Mouse (Mus musculus) limb, embryonic 14.5 days (tissue): Measurements from ENCODE around the gene Paqr7. TPM values are rescaled to one million over a fixed set of nuclear protein-coding genes. Genes with fewer than 3 reads are reported as not detected.
A peak's percentile ranks its signal among the peaks of the same experiment; 100 is the strongest.
"Not testable (repeated sequence)": the region's sequence is repeated elsewhere in the genome, so short reads cannot be mapped to it uniquely, and the experiment has no call there.

ENCODE experiments used
- ATAC-seq: fragments of 200-750 bp; cut with Nextera tagmentation; 2 replicates; pipeline ENCODE4 v1.8.0; 2017; ENCODE audit warnings: low read depth, moderate number of reproducible peaks, moderate TSS enrichment; ENCODE audit not compliant: low FRiP score
- DNase-seq: peaks from one replicate; pipeline ENCODE4 v3.0.0-alpha.2; 2015; ENCODE audit warnings: low spot score
- H3K27ac ChIP-seq: fragments of 300-500 bp; sonication (generic); replicated peaks from 2 replicates; pipeline ENCODE4 v1.5.1; 2014; ENCODE audit warnings: low read depth, mild to moderate bottlenecking, low read length, moderate library complexity, mixed read lengths
- H3K27me3 ChIP-seq: fragments of 300-500 bp; sonication (generic); 2 replicates; pipeline ENCODE4 v1.6.1; 2014; ENCODE audit warnings: low read length, mixed read lengths; ENCODE audit not compliant: control insufficient read depth, insufficient read depth
- H3K36me3 ChIP-seq: fragments of 300-500 bp; sonication (generic); 2 replicates; pipeline ENCODE4 v1.6.1; 2014; ENCODE audit warnings: mild to moderate bottlenecking, low read length, moderate library complexity, mixed read lengths; ENCODE audit not compliant: control insufficient read depth, insufficient read depth
- H3K4me1 ChIP-seq: fragments of 300-500 bp; sonication (generic); 2 replicates; pipeline ENCODE4 v1.6.1; 2014; ENCODE audit warnings: antibody characterized with exemption, low read length, mixed read lengths; ENCODE audit not compliant: control insufficient read depth, insufficient read depth
- H3K4me2 ChIP-seq: fragments of 300-500 bp; sonication (generic); replicated peaks from 2 replicates; pipeline ENCODE4 v1.6.1; 2014; ENCODE audit warnings: low read depth, mild to moderate bottlenecking, low read length, moderate library complexity; ENCODE audit not compliant: severe bottlenecking
- H3K4me3 ChIP-seq: fragments of 300-500 bp; sonication (generic); replicated peaks from 2 replicates; pipeline ENCODE4 v1.5.1; 2014; ENCODE audit warnings: low read length
- H3K9ac ChIP-seq: fragments of 300-500 bp; sonication (generic); 2 replicates; pipeline ENCODE4 v1.6.1; 2014; ENCODE audit warnings: mild to moderate bottlenecking, low read depth, low read length, moderate library complexity; ENCODE audit not compliant: severe bottlenecking
- H3K9me3 ChIP-seq: fragments of 300-500 bp; sonication (generic); 2 replicates; pipeline ENCODE4 v1.6.1; 2016; ENCODE audit warnings: low read length; ENCODE audit not compliant: control insufficient read depth
- POLR2A ChIP-seq: fragments of 200-500 bp; IDR thresholded peaks from 2 replicates; pipeline ENCODE4 v1.8.0; 2012; ENCODE audit warnings: inconsistent platforms, mild to moderate bottlenecking, moderate library complexity, borderline replicate concordance; ENCODE audit not compliant: insufficient read depth, insufficient read length; ENCODE audit errors: extremely low read depth
- WGBS: fragments of 180-500 bp; shearing (Covaris S2); extraction: QIAGEN DNeasy Blood & Tissue Kit; methylation state at CpG from one replicate; pipeline ENCODE4 v1.1.7; 2014; 5-methylcytosine and 5-hydroxymethylcytosine counted together
- polyA plus RNA-seq, 2 experiments: library from polyadenylated mRNA; depleted of rRNA in 1 of 2; stranded (reverse) in 1 of 2; unstranded in 1 of 2; fragments of >200 nt; fragmentation: Nextera tagmentation in 1 of 2; extraction: Ambion mirVana in 1 of 2; gene quantifications; 2 replicates each; pipeline versions ENCODE4 v1.2.1 to v1.2.3; 2012 to 2014

Gene Paqr7
- polyA plus RNA-seq, 2 experiments: 2.9 to 5.9 TPM

DNA sequence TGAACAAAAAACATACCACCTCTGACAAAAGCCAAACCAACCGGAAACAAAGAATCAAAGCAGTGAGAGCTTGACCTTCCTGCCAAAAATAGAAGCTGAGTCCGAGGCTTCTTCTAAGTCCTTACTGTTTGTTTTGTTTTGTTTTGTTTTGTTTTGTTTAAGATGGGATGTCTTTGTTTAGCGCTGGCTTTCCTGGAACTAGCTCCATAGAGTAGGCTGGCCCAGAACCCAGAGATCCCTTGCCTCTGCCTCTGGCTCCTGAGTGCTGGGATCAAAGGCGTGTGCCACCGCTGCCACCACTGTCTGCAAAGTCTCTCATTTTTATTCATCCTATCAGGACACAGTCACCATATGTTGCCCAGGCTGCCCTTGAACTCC, 962 bp upstream of the Paqr7 start:
- H3K36me3 ChIP-seq: no peaks in the 10 kb centered on the region
- no peak for DNase-seq
- H3K4me1 ChIP-seq: peaks cover 15% of the 10 kb centered on the region
- H3K4me3 ChIP-seq: no peak overlapping the region
- no peaks in the 10 kb centered on the region for H3K27me3 ChIP-seq
- H3K4me2 ChIP-seq: no peak overlapping the region
- 75% methylated on average over 5 of the region's 5 CpGs for WGBS
- H3K27ac ChIP-seq: no peak overlapping the region
- no peaks in the 10 kb centered on the region for H3K9me3 ChIP-seq
- no peak for ATAC-seq
- no peak overlapping the region for H3K9ac ChIP-seq
- no peak for TF ChIP-seq POLR2A

GRCm38 (mm10) chr4:134497223-134497622, 726 bp downstream of the Paqr7 start:
- 0 out of 2 replicates have a peak, but pooled peaks have one; percentile 20 for ATAC-seq
- H3K9ac ChIP-seq: peak overlapping the region; percentile 67

GRCm38 (mm10) chr4:134497986-134498731, 1.7 kb downstream of the Paqr7 start:
- no peaks in the 10 kb centered on the region for H3K9me3 ChIP-seq
- no peak overlapping the region for H3K4me3 ChIP-seq
- peaks cover 15% of the 10 kb centered on the region for H3K4me1 ChIP-seq
- no peak for TF ChIP-seq POLR2A
- ATAC-seq: no peak
- DNase-seq: no peak
- no peaks in the 10 kb centered on the region for H3K36me3 ChIP-seq
- WGBS: 80% methylated on average over 12 of the region's 12 CpGs
- no peak overlapping the region for H3K9ac ChIP-seq
- no peaks in the 10 kb centered on the region for H3K27me3 ChIP-seq
- no peak overlapping the region for H3K4me2 ChIP-seq
- no peak overlapping the region for H3K27ac ChIP-seq

More at GRCm38 (mm10) chr4:134497223-134497622, 726 bp downstream of the Paqr7 start:
- no peaks in the 10 kb centered on the region for H3K36me3 ChIP-seq
- H3K4me3 ChIP-seq: peak overlapping the region; percentile 50
- WGBS: 13% methylated on average over 6 of the region's 6 CpGs
- H3K9me3 ChIP-seq: no peaks in the 10 kb centered on the region
- DNase-seq: no peak
- no peak for TF ChIP-seq POLR2A
- H3K4me2 ChIP-seq: peak overlapping the region; percentile 97
- no peak overlapping the region for H3K27ac ChIP-seq
- H3K27me3 ChIP-seq: no peaks in the 10 kb centered on the region
- peaks cover 15% of the 10 kb centered on the region for H3K4me1 ChIP-seq

- not testable (repeated sequence) for DNase-seq, H3K9me3 ChIP-seq, H3K4me3 ChIP-seq, H3K36me3 ChIP-seq, H3K4me2 ChIP-seq, H3K9ac ChIP-seq, H3K27ac ChIP-seq, ATAC-seq, H3K27me3 ChIP-seq
- peaks cover 15% of the 10 kb centered on the region for H3K4me1 ChIP-seq
- WGBS: 85% methylated on average over 6 of the region's 6 CpGs
Observed at GRCm38 (mm10) chr4:134498983-134499382, 2.5 kb downstream of the Paqr7 start.

DNA sequence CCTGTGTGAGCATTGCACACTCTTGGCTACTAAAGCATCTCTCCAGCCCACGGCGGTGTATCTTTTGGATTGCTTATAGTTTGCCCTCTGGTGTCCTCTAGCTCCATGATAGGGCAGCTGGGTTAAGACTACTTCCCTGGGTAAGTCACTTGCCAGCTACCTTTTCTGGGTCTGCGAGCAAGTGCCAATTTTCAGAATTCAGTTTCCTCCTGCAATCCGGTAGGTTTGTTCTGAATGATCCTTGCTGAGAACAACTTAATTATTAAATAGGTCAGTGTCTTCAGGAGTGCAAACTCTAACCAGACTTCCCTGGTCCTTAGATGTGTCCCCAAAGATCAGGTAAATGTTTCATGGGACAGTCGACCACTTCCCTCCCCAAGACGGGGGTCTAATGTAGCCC, 4.6 kb downstream of the Paqr7 start:
- no peak overlapping the region for H3K4me3 ChIP-seq
- WGBS: 88% methylated on average over 6 of the region's 6 CpGs
- H3K4me2 ChIP-seq: no peak overlapping the region
- no peak for TF ChIP-seq POLR2A
- H3K4me1 ChIP-seq: peaks cover 5% of the 10 kb centered on the region
- H3K9me3 ChIP-seq: no peaks in the 10 kb centered on the region
- no peak overlapping the region for H3K9ac ChIP-seq
- H3K36me3 ChIP-seq: no peaks in the 10 kb centered on the region
- no peak for ATAC-seq
- DNase-seq: no peak
- H3K27ac ChIP-seq: no peak overlapping the region
- H3K27me3 ChIP-seq: no peaks in the 10 kb centered on the region
